Mouse (Mus musculus) heart, adult 18-20 months (tissue): ENCODE results near the gene Pard3. TPM values are rescaled to one million over a fixed set of nuclear protein-coding genes. Genes with fewer than 3 reads are reported as not detected.

Experiments
- DNase-seq, 2 experiments: peaks; one replicate each; pipeline ENCODE4 v3.0.0; 2021 to 2022; ENCODE audit warnings: mixed read lengths in 1 of 2
- total RNA-seq, 2 experiments: library from RNA; stranded (reverse); gene quantifications; 2 replicates each; pipeline ENCODE4 v1.2.3; 2021

The Pard3 gene
- total RNA-seq, 2 experiments from 2014 or later, result 29.3 to 31.8 TPM

DNA sequence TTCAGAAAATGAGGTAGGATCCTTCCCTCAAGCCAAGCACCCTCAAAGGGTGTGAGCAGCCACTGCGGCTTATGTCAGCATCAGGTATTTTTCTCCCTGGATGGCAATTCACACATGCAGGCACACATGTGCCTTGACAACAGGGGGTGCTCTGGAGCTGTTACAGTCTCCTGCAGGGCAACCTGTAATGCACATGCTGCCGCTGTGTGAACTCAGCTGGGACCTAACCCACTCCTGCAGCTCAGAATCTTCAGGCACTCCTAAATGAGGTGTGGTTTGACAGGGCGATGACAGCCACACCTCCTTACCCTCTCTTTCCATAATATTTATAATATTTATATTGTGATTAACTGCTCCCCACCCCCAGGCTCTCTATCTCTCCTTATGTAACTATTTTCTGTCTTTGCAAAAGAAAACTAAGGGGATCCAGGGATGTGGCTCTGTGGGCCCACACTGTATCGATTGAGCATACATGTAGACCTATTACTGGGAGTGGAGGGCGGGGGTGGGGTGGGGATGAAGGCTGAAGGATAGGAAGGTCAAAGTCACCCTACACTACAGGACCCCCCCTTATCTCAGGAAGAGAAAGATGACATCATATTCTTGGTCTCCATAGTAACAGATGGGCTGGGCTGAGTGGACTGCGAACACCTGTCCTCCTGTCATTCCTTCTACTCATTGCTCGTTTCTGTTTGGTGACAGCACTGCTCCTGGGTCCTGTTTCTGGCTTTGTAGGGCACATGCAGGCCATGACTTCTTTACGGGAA is 375.1 kb downstream of the Pard3 start:
- DNase-seq, result peak; percentile 73 to 74

- peak; percentile 50 to 63 for DNase-seq
Observed at GRCm38 (mm10) chr8:127439392-127440160, 375.9 kb downstream of the Pard3 start.

DNA sequence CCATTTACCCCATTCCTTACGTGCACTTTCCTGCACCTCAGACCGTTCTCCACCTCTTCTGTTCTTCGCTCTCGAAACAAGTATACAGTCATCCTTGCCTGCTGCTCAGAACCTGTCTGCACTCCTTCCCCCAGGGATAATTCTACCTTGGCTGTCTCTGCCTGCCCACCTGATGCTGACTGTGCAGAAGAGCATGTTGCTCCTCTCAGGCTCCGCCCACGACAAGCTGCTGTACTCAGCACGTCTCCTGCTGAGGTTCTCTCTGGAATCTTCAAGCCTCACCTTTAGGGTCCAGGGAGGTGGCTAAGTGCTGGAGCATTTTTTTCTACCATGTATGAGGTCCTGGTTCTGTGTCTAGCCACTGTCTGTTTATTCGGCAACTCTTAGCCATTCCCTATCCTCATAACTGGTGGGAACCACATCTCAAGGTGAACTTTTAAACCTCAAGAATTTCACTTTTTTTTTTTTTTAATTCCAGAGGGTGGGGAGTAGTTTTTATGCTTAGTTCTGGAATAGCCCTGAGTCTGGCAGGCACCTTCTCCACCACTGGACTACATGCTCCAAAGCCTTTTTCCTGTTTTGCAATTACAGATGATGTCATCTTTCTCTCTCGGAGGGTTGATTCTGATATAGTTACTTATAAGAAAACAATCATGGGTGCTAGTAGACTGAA is 376.6 kb downstream of the Pard3 start:
- peak in 1 of 2 experiments; percentile 9 for DNase-seq

DNA sequence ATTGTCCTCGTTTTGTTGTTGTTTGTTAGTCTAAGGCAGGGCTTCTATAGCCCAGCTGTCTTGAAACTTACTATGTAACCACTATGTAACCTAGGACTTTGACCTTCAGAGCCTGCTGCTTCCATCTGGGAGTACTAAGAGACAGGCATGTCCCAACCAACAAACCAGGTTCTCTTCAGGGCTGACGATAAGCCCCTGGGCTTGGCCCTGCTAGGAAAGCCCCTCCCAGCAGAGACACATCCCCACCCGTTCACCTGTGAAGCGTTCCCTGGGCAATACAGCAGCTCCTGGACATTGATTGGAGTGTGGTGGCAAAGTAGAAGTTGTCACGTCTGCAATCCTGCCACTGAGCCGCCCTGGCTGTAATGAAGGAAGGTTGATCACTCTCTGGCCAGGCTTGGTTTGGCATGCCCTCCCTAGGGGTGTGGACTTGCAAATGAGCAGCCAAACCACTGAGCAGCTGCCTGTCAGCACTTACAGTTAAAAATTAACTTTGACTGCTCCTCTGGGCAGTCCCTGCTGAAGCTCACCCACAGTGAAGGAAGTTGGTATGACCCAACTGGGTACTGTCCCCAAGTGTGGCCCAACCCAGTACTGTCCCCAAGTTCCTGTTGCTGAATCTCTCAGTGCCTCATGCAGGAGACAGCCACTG is 377.3 kb downstream of the Pard3 start:
- peak; percentile 82 to 91 for DNase-seq

- DNase-seq, result no peak
Observed at GRCm38 (mm10) chr8:127447401-127447800, 383.7 kb downstream of the Pard3 start.

DNA sequence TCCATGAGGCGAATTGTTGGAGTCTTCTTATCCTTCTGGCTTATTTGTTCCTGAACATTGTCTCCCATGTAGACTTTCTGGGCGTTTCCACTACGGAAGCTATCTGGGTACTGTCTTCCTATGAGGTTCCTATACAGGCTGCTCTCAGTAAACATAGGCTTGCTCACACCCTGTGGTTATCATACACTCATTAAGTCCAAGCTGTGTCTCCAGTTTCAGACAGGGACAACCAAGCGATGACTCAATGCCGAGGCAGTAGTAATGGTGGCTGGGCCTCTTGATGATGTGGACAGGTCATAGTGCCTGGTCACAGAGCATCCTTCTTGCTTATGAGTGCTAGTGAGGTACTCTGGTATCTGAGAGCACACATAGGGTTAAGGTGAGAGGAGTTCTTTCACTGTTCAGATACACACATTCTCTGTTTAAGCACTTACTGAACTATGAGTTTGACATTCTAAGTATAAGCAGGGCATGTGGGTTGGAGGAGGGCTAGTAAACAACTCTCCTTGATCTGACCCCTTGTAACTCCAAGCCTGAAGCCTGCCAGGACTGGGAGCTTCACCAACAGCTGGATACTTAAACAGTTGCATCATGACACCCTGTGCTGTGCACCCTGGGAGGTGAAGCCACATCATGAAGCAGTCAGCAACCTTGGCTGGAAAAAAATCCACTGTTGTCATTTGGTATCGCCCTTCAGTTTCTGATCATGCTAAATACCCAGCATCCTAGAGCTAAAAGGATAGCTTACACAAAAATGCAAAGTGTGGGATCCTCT is 385.6 kb downstream of the Pard3 start:
- no peak for DNase-seq

- no peak for DNase-seq
Observed at GRCm38 (mm10) chr8:127450954-127451668, 387.4 kb downstream of the Pard3 start.

GRCm38 (mm10) chr8:127452364-127452763 is 388.7 kb downstream of the Pard3 start:
- DNase-seq, result no peak

- DNase-seq, result no peak
Observed at GRCm38 (mm10) chr8:127457901-127458300, 394.2 kb downstream of the Pard3 start.

DNA sequence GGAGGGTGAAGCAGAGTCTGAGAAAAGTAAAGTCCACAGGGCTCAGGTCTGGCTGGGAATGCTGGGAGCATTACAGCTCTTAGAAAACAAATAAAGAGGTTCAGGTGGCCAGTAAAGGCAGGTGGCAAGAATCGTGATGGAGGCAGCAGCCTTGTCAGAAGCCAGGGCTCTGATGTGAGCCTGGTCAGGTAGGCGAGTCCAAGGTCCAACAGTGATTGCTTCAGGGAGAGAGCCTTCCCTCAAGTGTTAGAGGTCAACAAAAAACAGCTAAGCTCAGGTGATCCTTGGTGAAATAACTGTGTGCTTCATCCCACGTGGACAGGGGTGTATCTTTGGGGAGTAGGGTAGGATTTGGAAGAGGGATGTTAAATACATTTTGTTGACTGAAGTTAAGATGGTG is 397.5 kb downstream of the Pard3 start:
- DNase-seq, result no peak

DNA sequence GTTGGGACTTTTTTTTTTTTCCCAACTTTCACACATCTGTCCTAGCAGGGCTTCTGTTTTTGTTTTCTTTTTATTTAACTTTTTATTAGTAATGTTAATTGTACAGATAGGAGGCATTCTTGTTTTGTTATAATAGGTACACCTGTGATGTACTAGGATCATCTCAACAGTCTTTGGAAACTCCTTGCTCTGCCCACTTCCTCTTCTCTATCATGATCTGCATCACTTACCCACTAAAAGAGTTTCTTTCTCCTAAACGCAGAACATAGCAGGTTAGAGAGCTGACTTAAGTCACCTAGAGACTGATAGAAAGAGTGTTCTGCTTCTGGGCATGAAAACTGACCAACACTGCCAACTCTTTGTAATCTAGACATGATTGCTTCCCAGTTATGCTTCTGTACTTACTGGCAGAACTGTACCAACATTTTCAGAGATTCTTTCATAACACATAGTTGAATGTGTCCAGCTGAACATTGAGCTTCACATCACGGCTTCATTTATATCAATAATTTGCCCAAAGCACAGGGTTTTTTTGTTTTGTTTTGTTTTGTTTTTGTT is 398.8 kb downstream of the Pard3 start:
- DNase-seq, result peak; percentile 17 to 27

GRCm38 (mm10) chr8:127464300-127464699 is 400.6 kb downstream of the Pard3 start:
- DNase-seq, result no peak

DNA sequence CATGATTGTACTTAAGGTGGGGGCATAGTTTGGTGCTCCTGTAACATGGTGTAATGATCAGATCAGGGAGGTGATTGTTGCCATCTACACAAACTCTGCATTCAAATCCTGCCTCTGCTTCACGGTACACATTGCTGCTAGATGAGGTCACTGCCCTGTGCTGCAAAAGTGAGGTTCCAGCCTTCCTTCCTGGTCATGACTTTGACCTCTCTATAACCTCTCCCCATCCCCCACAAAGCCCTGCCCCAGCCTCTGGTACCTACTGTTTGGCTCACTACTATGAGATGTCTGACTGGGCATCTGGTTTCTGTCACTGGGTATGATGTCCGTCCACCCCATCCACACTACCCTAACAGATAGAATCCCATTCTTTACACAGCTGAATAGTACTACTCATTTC is 408.5 kb downstream of the Pard3 start:
- peak in 1 of 2 experiments; percentile 15 for DNase-seq

DNA sequence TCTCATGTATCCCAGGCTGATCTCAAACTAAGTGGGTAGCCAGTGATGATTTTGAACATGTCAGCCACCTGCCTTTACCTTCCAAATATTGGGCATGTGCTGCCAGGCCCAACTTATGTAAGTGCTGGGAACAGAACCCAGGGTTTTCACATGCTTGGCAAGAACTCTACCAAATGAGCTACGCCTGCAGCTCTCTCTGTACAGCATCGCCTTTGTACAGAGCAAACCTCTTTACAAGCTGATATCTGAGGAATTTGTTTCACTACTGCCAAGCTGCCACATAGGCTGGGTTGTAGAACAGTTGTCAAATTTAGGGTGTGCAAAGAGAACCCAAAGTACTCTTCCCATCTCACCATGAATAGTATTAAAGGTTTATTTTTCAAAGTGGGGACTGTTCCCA is 416.3 kb downstream of the Pard3 start:
- peak; percentile 59 to 80 for DNase-seq

DNA sequence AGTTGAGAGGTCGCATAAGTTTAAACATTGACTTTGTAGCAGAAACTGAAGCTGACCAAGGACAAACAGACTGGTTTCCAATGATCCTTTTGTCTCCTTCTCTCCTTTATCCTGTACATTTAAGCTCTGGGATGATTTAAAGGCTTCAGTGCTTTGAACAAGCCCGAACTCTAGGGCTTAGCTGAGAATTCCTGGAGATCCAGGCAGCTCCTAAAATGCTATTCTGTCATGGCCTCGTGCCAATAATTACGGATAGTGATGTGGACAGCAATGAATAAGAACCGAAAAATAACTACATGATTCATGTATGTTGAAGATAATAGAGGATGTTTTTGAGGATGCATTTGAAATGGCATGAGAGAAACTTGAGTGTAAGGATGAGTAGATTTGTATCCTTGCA is 421.9 kb downstream of the Pard3 start:
- DNase-seq, result no peak

DNA sequence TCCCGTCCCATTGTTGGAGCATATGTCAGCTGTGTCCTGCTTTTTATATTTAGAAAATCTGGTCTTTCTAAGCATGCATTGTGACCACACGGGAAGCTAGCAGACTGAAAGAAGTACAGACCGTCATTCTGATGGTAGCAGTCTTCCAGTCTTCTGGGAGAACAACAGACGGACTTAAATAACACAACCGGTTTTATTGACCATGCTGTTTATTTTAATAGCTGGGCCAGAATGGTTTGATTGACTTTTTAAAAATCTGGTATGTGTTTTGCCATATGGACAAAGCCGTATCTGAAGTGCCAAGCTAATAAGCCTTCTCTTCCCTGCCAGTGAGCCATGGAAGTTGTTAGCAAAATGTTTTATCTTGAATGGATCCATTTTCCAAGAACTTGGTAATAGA is 428.3 kb downstream of the Pard3 start:
- DNase-seq, result no peak

DNA sequence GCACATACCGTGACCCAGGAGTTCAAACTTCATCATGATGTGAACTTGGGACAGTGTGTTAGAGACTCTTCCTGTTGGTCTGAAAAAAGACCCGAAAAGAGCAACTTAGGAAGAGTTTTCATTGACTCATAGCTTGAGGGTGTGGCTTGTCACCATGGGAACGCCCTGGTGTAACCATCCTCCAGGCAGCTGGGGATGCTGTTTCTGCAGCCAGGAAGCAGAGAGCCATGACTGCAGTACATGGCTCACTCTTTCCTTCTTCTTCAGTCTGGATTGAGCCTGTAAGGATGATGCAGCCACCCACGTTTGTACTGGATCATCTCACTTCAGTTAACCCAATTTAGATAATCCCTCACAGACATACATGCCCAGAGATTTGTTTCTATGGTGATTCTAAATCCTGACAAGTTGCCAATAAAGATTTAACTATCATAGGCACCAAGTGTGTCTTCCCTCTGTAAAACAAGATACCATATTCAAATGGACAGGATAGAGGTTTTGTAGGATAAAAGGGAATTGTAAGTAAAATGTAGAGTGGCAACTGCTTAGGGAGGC is 431.6 kb downstream of the Pard3 start:
- peak; percentile 16 to 18 for DNase-seq

DNA sequence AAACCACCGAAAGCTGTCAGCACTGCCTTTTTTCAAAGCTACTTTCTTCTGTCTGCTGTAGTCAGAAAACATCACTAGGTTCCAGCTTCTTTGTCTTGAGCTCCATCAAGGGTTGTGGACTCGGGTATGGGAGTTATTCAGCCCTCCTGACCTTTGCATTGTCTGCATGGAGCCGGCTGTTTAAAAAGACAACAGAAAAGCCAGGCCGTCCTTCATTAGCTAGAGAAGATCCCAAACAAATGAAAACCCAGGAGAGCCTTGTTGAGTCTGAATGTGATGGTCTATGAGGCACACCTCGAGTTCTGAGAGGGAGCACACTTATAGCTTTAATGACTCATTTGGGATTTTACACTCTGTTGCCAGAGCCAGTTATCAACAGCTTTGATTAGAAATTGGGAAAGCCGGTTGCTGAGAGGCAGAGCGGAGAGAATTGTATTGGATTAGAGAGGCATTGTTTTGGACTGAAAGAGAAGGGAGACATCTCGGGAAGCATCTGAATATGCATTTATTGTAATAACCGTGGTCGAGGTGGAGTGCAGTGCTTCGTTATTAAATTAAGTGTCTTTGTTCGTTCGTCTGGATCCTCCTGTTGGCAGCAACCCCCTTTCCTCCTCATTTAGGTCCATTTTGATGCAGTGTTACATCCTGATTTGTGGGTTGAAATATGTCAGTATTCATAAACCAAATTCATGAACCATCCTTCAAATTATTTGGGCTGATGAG is 435.5 kb downstream of the Pard3 start:
- no peak for DNase-seq

DNA sequence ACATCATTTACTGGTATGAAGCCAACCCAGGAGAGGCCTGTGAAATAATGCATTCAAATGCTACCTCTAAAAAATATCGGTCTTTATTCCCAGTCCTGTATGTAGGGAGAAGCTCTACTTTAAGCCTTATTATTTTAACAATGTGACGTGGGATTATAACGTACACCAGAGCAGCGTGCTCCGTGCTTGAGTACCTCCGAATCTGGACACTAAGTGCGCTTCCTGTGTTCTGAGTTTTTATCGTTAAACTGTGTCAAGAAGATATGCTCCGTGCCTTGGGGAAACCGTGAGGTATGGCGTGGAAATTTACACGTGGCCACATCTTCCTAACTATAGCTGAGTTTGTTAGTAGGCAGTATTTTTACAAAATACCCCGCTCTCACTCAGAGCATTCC is 436.0 kb downstream of the Pard3 start:
- DNase-seq, result no peak

GRCm38 (mm10) chr8:127500206-127500605 is 436.5 kb downstream of the Pard3 start:
- DNase-seq, result peak in 1 of 2 experiments; percentile 5
